Comparison of ENCODE assay signal across 8 mouse cellular contexts in genomic region chr14:56667969-56668802, GRCm38 (mm10). TPM values are rescaled to one million over a fixed set of nuclear protein-coding genes. Genes with fewer than 3 reads are reported as not detected.
DNase-seq lines count a peak whose midpoint lies in the region; ATAC-seq lines count a peak whose summit lies in the region.

Gene Mphosph8, plus strand, starts transcription at chr14:56668248.

- ATAC-seq in megakaryocyte progenitor cell, adult 5-6 weeks (replicated peaks; ENCODE audit: poor library complexity) = peak; percentile 99

- peak; percentile 96 for DNase-seq in adipocyte (ENCODE audit: low spot score)
- DNase-seq in embryo, embryonic 10 days (ENCODE audit: low spot score) = peak; percentile 99
- peak; percentile 97 for DNase-seq in gastrocnemius, postnatal 10 days
- peak; percentile 100 for DNase-seq in induced T-regulatory cell, adult 2 months (ENCODE audit: low read depth)
- DNase-seq in left cerebral cortex, adult 9 months (ENCODE audit: low spot score in 2 of 2) = peak; percentile 98 to 100
- peak; percentile 100 for DNase-seq in right cerebral cortex, postnatal 14 days
- DNase-seq in urinary bladder, postnatal 36 days (ENCODE audit: low spot score in 2 of 2) = peak; percentile 99 to 100

RNA-seq across cellular contexts. Expression of gene Mphosph8, which starts in this region (rescaled TPM):
- total RNA-seq in gastrocnemius, postnatal 10 days (2021) = 10 to 100 TPM; 13.6 to 16.6 TPM
- total RNA-seq in megakaryocyte progenitor cell, adult 5-6 weeks (2015) = 45.3 and 51.4 TPM in 2 replicates
- total RNA-seq in megakaryocyte progenitor cell, adult 5-6 weeks (2017) = 25.0 and 37.5 TPM in 2 replicates

Comparison
In these comparisons a context has a peak if more than half of its experiments do, and no peak if none do; other contexts are left out.
1. Peak in every context shown above with its lines: DNase-seq and ATAC-seq.